Mouse (Mus musculus) small intestine, adult 2 months (tissue): ENCODE measurements around the gene Olig3.

Source experiments
- CTCF ChIP-seq: fragments of 200-500 bp; IDR thresholded peaks from 2 replicates; pipeline ENCODE4 v1.5.1; 2012; ENCODE audit warnings: low read depth, mild to moderate bottlenecking, control low read depth, inconsistent platforms, low read length, moderate library complexity, mixed read lengths; ENCODE audit not compliant: insufficient replicate concordance, insufficient read length; ENCODE audit errors: extremely low read depth
- POLR2A ChIP-seq: fragments of 200-500 bp; IDR thresholded peaks from 2 replicates; pipeline ENCODE4 v1.6.1; 2012; ENCODE audit warnings: low read depth, mild to moderate bottlenecking, control low read depth, inconsistent platforms, low read length, moderate library complexity

- TF ChIP-seq CTCF (no peak), POLR2A (no peak)
These were observed at the start of gene Olig3 for GRCm38 (mm10) chr10:19356071-19356583.
